Mouse (Mus musculus) activated CD4-positive, CD25-positive, alpha-beta regulatory T cell, adult 9 weeks (primary cell): ENCODE measurements around the gene Olfr1432. TPM values are rescaled to one million over a fixed set of nuclear protein-coding genes. Genes with fewer than 3 reads are reported as not detected.

Experiments used
- polyA plus RNA-seq: library from polyadenylated mRNA; unstranded; fragments of 100-300 nt; shearing (Covaris generic); gene quantifications from one replicate; pipeline ENCODE4 v1.2.1, GENCODE M21; 2017

Olfr1432 gene
- polyA plus RNA-seq = not detected

DNA sequence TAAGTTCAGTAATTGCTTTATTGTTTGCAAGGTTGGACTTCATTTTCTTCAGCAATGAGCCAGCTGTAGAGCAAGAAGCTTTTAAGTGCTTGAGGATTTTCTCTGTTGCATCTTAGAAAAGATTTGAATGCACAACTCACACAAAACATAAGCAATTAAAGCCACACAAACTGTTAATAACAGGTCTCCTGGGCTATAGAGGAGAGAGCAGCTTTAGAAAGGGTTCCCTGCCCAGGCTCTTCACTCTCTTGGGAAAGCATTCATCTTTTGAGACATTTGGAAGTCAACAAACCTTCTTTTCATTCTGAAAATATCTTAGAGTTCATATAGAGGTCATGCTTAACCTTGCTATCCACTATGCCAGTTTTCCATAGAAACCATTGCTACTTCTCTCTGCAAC, at the start of gene Olfr1432:
Gene Olfr1432 (minus strand): TSS at position 101 of the 400 bp plus-strand sequence.

DNA sequence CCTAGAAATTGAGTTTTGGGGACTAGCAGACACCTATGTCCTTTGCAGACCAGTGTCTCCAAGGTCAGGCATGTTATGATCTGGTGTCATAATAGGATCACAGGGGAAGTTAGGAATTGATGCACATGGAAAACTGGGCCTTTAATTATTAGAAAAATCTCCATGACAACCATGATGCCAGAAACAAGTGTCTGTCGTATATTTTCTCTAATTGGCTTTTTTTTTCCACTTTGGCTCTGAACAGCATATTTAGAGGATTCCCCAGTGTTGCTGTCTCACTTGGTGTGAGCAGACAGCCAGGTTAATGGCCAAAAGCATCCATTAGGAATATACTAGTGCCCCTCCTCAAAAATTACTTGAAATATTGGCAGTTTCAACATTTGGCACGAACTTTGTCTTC, 47.2 kb upstream of the Olfr1432 start, which contains the start of gene Olfr1434:
Gene Olfr1434 (plus strand): TSS at position 301 of the 400 bp plus-strand sequence.

DNA sequence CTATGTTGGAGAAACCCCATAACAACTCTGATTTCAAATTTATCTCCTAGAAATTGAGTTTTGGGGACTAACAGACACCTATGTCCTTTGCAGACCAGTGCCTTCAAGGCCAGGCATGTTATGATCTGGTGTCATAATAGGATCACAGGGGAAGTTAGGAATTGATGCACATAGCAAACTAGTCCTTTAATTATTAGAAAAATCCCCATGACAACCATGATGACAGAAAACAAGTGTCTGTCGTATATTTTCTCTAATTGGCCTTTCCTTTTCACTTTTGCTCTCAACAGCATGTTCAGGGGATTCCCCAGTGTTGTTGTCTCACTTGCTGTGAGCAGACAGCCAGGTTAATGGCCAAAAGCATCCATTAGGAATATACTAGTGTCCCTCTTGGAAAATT, 28.3 kb upstream of the Olfr1432 start, which contains the start of gene Olfr235:
Gene Olfr235 (plus strand): TSS at position 301 of the 400 bp plus-strand sequence.

DNA sequence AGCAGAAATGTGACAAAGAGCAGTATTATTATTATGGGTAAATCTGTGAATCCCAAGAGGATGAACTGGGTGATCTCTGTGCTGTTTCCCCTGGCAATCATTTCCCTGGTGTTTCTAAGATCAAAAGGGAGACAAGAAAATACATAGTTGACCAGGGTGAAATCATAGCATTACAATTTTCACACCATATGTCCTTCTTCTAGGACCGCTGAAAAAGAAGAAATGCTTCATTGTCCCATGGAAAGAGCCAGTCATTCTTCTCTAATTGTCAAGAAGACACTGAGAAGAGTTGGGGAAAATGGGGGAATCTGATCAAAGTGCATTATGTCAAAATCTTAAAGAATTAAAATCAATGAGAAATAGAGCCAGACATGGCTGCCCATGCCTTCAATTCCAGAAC, 9.2 kb upstream of the Olfr1432 start, which contains the start of gene Olfr262:
Gene Olfr262 (minus strand): TSS at position 101 of the 400 bp plus-strand sequence.

DNA sequence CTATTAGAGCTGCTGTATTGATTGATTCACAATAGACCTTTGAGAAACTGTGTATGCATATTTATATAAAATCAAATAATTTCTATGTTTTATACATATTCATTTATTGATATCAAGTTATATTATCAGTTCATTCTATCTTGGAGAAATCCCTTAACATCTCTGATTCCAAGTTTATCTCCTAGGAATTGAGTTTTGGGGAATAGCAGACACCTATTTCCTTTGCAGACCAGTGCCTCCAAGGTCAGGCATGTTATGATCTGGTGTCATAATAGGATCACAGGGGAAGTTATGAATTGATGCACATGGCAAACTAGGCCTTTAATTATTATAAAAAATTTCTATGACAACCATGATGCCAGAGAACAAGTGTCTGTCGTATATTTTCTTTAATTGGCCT, 32.1 kb downstream of the Olfr1432 start, which contains the start of gene Olfr1431:
Gene Olfr1431 (plus strand): TSS at position 301 of the 400 bp plus-strand sequence.

Other genes starting within 250 kb of the Olfr1432 start
- 0.05 TPM for gene Olfr1423, start 191.3 kb downstream of the Olfr1432 start, polyA plus RNA-seq
- gene Olfr1424, start 169.9 kb downstream of the Olfr1432 start, polyA plus RNA-seq = not detected
- gene Olfr1425, start 154.9 kb downstream of the Olfr1432 start, polyA plus RNA-seq = not detected
- gene Olfr1426, start 140.6 kb downstream of the Olfr1432 start, polyA plus RNA-seq = not detected
- not detected for gene Olfr1427, start 129.3 kb downstream of the Olfr1432 start, polyA plus RNA-seq
- gene Olfr1428, start 116.7 kb downstream of the Olfr1432 start, polyA plus RNA-seq = not detected
- not detected for gene Olfr76, start 109.4 kb downstream of the Olfr1432 start, polyA plus RNA-seq
- gene Olfr1555-ps1, start 62.5 kb downstream of the Olfr1432 start, polyA plus RNA-seq = 0.22 TPM
- not detected for gene Olfr1431, start 32.0 kb downstream of the Olfr1432 start, polyA plus RNA-seq
- not detected for gene Olfr262, start 9.1 kb upstream of the Olfr1432 start, polyA plus RNA-seq
- not detected for gene Olfr235, start 28.4 kb upstream of the Olfr1432 start, polyA plus RNA-seq
- gene Olfr1434, start 47.3 kb upstream of the Olfr1432 start, polyA plus RNA-seq = not detected
- gene Olfr1436, start 66.5 kb upstream of the Olfr1432 start, polyA plus RNA-seq = not detected
- gene Olfr1437, start 92.5 kb upstream of the Olfr1432 start, polyA plus RNA-seq = not detected
- gene Olfr1438-ps1, start 103.3 kb upstream of the Olfr1432 start, polyA plus RNA-seq = not detected
- not detected for gene Olfr1440, start 154.7 kb upstream of the Olfr1432 start, polyA plus RNA-seq
- not detected for gene Olfr1441, start 184.8 kb upstream of the Olfr1432 start, polyA plus RNA-seq
- not detected for gene Pfpl, start 195.3 kb upstream of the Olfr1432 start, polyA plus RNA-seq
- gene Mpeg1, start 228.2 kb upstream of the Olfr1432 start, polyA plus RNA-seq = 1.3 TPM